Mouse (Mus musculus) MN1 (cell line): ENCODE results near the gene Ino80.
A peak's percentile ranks its signal among the peaks of the same experiment; 100 is the strongest.

ENCODE experiments used
- DNase-seq: peaks from one replicate; pipeline ENCODE4 v3.0.0-alpha.2; 2016; ENCODE audit warnings: low spot score

Gene Ino80

DNA sequence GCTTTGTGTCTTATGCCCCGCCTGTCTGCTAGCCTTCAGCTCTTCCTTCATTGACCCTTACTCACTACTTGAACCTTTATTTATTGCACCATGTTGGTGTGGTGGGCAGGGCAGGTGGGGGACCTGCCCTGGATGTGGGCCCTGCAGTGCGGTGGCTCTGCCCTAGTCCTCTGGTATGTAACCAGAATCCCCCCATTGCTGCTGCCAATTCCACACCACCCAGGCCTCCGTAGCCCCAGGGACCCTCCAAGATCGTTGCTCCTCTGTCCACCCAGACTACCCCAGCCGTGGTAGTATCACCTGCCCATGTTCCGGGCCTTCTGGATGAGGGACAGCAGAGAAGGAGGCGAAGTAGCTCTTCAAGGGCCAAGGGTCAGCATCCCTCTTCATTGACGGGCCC lies 123.8 kb downstream of the Ino80 start:
- DNase-seq: no peak

DNA sequence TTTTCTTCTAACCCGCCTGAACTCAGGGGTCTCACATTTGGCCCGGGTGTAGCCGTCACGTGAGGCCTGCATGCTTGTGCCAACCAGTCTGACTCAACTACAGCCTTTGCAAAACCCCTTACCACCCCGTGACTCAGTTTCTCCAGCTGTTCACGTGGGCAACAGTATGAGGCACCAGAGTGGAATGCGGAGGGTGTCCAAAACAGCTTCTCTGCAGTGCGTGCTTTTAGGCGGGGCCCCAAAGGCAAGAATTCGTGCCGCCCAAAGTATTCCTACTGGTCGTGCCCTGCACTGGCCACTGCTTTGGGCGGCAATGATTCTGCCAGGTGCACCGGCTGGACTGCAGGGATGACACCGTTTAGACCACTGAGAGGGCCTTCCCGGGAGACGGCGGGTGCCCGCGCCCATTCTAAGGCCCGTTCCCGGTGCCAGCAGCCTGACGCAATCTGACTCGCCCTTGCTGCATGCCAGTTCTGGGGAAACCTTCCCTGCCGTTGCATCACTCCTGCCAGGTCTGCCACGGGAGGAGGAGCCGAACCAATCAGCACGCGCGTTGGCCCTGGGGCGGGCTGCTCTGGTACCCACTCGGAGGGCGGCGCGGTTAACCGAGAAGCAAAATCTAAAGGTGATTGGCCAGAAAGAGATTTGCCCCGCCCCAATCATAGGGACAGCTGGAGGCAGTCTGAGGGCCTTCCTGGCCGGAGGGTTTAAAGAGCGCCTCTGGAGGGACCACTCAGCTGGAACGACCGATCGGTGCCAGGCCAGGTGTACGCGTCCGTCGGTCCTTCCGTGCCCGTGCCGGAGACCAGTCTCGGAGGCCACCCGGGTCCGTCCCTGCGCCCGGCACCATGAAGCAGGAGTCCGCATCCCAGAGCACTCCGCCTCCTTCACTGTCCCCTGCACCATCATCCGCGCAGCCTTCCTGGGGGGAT lies 126.7 kb downstream of the Ino80 start, which contains the start of gene Chac1:
Gene Chac1, plus strand, starts transcription at position 675 of the 932 bp plus-strand sequence.
- DNase-seq: peak; percentile 96

DNA sequence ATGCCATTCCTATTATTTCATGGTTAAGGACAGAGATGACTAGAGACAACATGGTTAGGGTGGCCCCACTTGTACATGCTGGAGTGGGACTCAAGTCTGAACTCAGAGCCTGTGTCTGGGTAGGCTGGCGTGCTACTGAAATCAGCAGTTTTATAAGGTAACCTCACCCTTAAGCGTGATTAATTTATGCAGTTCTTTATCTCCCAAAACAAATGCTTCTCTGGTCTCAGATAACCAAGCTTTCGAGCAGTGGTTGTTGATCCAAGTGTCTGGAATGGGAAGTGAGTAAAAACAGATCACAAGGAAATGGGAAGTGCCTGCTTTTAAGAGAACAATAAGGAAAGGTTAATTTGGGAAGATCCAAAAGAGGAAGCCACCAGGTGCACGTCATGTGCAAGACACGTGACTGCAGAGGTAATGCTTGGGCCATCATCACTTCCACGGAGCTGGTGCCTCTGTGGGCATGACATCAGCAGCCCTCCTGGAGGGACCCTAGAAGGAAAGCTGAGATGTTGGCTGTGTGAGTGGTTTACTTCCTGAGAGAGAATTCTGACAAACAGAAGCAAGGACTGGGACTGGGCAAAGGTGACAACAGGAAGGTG lies 132.8 kb downstream of the Ino80 start:
- DNase-seq: no peak

DNA sequence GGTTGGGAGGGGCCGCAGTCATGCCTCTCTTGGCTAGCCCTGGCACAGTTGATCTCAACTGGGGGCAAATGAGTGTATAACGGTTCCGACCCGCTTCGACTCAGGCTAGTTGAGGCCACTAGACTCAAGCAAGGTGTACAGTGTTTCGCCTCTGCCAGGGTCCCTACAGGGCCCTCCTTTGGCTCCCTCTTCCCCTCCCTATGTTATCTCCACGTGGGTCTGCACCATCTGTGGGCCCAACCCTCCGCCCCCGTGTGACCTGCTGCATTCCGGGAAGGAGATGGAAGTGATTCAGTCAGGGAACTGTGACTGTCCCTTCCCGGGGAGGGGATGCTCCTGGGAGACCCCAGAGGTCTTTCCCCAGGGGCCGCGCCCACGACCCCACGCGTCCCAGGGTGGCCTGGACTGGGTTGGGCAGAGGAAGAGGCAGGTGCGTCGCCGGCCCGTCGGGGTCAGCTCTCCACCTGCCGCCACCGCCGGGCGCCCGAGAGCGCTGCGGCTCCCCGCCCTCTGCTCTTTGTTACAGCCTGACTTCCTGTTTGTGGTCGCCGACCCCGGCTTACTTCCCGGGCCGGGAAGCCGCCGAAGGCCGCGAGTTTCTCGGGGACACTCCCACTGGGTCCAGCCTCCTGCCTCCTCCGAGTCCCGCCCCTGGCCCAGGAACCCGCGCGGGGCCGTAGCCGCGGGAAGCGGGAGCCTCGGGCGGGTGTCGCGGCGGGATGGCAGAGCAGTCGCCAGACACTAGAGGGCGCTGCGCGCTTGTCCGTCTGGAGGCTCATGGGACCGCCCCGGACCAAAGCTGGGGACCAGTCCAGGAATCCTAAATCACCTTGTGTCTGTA lies 139.8 kb downstream of the Ino80 start:
- DNase-seq: peak; percentile 90

DNA sequence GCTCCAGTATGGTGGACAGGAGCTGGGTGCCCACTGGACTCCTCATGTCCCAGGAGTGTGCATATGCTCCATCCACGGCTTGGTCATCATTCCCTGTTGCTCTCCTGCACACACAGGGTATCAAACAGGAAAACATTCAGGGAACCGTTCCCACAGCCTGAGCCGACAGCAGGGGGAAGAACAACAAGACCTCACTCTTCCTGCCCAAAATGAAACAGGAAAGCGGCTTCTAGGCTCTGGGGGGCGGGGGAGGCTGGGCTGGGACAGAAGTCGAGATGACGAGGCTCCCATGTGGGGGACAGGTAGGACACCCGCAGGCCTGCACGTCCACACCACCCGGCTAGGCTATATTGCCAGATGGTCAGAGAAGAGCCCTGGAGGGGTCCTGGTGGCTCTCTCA lies 141.0 kb downstream of the Ino80 start:
- no peak for DNase-seq

DNA sequence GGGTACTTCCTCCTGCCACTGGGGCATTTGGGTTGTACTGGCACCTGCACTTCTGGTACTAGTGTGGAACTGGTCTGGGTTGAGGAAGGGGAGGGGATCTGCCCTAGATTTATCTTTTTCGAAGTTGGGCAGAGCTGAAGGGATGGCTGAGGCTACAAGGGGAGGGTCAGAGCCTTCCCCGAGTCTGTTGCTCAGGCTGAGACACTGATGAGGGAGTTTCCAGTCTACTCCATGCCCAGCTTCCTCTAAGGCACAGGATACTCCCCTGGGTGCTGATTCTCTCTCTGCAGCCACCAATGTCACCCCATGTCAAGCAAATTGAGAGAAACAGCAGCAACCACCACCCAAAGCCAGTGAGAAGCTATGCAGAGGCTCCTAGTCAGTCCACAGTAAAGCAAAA lies 141.5 kb downstream of the Ino80 start:
- no peak for DNase-seq

DNA sequence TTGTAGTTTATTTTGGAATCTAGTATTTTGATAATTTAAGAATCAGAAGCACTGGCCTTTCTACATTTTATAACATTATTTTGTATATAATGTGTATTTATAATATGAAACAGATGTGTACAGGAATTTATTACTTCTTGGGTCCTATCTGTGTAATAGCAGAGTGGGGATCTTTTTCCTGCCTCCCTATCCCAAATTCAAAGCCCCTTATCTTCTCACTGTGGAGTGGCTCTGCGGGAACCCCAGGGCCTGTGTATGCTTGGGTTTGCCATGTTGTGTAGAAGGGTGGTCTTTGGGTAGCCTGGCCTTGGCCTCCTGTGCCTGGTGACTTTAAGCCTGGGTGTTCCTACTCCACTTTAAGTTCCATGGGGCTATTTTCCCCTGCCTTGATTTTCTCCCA lies 142.0 kb downstream of the Ino80 start:
- no peak for DNase-seq

DNA sequence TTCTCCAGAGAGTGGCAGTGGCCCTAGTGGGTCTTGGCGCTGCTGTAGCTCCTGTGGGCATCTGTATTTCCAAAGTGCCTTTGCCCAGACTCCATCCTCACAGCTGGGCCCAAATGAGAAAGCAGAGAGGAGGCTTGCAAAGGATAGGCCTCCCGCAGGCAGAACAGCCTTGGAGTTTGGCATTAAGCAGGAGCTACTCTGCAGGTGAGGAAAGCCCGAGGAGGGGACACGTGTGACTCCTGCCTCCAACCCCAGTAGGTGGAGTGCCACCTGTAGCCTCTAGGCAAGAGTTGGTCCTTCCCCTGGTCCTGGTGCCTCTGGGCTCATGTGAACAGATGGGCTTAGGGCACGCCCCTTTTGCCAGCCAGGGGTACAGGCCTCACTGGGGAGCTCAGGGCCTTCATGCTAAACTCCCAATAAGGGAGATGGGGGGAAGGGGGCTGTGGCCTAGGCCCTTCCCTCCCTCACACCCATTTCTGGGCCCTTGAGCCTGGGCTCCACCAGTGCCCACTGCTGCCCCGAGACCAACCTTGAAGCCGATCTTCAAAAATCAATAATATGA lies 142.4 kb downstream of the Ino80 start:
- no peak for DNase-seq

DNA sequence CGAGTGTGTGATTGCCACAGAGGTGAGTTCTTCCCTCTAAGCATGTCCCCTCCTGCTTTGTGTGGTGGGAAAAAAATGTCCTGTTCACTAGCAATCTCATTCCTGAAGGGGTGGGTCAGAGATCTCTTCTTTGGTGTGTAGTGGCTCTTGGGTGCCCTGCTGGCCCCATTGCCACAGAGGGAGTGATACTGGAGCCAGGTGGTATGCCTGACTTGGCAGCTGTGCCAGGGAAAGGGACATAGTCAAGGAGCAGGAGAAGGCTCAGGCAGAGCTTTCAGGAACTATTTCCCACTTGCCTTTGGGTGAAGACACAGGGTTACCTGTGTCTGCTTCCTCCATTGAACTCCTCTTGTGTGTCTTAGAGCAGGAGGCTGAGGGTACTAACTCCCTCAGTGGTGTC lies 143.4 kb downstream of the Ino80 start:
- no peak for DNase-seq

DNA sequence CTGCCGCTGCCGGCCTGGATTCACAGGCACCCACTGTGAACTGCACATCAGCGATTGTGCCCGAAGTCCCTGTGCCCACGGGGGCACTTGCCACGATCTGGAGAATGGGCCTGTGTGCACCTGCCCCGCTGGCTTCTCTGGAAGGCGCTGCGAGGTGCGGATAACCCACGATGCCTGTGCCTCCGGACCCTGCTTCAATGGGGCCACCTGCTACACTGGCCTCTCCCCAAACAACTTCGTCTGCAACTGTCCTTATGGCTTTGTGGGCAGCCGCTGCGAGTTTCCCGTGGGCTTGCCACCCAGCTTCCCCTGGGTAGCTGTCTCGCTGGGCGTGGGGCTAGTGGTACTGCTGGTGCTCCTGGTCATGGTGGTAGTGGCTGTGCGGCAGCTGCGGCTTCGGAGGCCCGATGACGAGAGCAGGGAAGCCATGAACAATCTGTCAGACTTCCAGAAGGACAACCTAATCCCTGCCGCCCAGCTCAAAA lies 145.3 kb downstream of the Ino80 start:
- DNase-seq: no peak

DNA sequence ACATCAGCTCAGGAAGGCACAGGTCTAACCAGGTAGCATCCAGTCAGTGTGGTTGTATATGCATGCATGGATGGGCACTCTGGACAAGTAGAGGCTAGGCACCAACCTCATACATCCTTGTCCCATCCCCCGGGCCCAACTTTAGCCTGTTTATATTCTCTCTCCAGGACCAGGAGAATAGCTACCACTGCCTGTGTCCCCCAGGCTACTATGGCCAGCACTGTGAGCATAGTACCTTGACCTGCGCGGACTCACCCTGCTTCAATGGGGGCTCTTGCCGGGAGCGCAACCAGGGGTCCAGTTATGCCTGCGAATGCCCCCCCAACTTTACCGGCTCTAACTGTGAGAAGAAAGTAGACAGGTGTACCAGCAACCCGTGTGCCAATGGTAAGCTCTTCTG lies 146.7 kb downstream of the Ino80 start:
- no peak for DNase-seq

DNA sequence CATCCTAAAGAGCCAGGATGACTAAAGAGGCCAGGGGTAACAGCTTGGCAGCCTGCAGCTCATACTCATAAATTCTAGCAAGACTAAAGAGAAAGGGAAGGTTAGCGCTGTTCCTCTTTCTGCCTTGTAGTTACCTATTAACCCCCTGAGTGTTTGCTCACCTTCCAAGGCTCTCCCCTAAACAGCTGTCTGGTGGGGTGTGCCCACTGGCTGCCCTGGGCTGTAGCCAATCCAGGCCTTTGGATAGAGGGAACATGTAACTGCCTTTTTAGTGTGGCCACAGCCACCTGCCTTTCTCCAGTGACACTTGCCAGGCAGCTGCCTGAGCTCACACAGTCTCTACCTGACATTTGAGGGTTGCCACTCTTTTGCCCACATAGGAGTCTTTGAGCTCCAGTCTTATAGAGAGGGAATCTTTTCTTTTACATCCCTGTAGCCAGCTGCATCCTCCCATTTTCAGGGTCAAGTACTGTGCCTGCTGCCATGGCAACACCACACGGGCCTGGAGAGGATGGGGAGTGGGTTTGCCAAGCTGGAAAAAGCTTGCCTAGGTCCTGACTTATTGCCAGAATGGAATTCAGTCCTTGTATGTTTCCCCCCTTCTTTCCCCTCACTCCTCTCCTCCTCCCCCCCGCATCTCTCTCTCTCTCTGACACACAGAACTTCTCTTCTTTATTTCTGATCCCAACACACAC lies 148.2 kb downstream of the Ino80 start:
- DNase-seq: no peak

DNA sequence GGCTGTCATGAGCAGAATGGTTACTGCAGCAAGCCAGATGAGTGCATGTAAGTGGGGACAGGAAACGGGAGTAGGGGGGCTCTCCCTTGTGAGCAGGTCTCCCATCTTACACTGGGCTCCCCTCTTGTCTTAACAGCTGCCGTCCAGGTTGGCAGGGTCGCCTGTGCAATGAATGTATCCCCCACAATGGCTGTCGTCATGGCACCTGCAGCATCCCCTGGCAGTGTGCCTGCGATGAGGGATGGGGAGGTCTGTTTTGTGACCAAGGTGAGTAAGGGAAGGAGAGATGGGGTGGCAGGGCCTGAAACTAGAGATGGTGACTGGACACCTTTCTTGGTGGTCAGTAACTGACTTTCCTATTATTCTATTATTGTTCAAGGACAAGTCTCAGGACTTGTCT lies 148.9 kb downstream of the Ino80 start:
- DNase-seq: no peak

DNA sequence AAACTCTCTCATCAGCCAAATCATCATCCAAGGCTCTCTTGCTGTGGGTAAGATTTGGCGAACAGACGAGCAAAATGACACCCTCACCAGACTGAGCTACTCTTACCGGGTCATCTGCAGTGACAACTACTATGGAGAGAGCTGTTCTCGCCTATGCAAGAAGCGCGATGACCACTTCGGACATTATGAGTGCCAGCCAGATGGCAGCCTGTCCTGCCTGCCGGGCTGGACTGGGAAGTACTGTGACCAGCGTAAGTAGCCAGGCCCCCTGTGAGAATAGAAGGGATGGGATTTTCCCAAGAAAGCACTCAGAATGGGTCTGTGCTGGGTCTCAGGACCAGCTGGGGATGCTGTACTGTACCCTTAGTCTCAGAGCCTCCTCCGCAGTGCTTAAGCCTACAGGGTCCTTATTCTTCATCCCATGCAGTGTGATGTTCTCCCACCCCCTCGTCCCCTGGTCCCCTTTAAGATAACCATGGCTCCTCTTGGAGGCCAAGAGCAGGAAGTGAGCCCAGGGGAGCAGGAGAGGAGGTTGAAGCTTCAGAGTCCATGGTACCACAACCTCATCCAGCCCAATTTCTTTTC lies 149.5 kb downstream of the Ino80 start:
- DNase-seq: no peak

DNA sequence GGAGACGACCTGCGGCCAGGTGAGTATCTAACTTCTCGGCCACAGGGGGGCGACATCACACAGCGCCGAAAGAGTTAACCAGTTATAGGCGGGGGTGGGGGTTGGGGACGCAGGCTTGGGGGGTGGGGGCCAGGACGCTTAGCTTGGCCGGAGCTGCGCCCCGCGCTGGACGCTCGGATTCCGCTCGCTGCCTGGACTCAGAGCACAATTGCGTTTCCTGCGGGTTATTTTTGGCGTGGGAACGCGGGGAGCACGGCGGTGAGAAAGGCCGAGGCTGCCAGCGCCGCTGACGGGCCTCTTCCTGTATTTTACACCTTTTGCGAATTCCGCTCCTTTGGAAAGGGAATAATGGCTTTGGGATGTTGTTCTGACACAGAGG lies 150.4 kb downstream of the Ino80 start:
- peak; percentile 26 for DNase-seq

DNA sequence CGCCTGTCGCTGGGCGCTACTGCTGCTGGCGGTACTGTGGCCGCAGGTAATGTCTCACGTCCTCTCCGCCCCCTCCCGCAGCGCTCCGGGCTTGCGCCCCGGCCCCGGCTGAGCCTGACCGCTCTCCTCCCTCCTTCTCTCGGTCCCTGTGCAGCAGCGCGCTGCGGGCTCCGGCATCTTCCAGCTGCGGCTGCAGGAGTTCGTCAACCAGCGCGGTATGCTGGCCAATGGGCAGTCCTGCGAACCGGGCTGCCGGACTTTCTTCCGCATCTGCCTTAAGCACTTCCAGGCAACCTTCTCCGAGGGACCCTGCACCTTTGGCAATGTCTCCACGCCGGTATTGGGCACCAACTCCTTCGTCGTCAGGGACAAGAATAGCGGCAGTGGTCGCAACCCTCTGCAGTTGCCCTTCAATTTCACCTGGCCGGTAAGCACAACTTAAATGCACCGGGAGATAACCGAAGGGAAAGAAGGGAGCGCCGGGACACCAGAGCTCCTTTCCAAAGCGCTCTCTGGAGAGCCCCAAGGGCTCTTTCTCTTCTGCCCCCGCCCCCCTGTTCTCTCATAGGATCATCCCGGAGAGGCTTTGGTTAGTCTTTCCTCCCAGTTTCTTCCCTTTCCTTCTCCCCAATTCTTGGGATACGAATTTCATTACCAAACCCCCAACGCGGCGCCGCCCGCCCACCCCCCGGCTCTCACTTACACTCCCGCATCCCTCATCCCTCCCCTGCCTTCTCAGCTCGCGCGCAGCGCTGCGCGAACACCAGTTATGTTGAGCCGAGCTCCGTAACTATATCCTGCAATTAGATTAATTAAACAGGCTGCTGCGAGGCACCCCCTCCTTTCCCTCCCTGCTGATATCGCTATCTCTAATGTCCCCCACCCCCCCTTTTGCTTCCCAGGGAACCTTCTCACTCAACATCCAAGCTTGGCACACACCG lies 151.1 kb downstream of the Ino80 start:
- DNase-seq: peak; percentile 33

DNA sequence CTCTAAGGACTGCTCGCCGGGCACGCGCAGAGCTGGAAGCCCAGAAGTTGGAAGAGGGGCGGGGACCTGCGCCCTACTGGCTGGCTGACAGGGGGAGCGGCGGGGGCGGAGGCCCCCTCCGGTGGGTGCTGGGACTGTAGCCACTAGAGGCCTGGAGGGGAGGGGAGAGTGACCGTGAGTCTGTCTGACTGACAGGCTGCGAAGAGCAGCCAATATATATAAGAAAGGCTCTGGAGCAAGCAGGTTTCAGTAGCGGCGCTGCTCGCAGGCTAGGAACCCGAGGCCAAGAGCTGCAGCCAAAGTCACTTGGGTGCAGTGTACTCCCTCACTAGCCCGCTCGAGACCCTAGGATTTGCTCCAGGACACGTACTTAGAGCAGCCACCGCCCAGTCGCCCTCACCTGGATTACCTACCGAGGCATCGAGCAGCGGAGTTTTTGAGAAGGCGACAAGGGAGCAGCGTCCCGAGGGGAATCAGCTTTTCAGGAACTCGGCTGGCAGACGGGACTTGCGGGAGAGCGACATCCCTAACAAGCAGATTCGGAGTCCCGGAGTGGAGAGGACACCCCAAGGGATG lies 151.8 kb downstream of the Ino80 start, which contains the start of gene Dll4:
Gene Dll4, plus strand, starts transcription at position 217 of the 576 bp plus-strand sequence.
- peak; percentile 71 for DNase-seq

DNA sequence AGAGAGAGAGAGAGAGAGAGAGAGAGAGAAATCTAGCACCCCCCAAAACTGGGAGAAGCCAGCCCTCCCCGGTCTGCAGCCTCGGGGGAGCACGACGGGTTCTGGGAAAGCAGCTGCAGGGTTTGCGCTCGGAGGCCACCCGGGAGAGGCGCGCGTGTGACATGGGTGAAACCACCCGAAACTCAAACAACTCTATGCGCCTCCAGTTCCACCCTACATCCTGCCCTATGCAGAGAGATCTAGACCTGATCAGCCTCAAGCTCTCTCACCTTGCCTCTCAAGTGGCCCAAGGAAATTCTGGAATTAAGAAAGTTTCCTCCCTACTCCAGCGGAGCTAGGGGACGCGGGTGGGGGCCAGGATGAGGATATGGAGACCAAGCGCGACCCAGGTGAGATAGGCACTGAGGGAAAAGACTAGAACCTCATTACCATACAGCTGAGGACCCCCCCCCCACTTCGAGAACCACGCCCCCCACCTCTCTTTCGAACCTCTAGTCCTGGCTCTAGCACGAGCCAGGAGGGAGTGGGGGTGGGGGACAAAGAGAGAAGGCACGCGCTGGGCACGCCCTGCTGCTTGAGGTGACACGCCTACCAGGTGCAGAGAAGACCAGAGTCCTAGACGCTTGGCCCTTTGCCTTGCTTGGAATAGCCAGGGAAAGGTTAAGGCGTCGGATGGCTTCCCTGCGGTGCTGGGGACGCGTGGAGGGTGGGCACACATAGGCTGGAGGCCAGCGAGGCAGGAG lies 152.7 kb downstream of the Ino80 start:
- no peak for DNase-seq
